Comparison of ENCODE assay signal across 8 mouse cellular contexts in the genomic region with DNA sequence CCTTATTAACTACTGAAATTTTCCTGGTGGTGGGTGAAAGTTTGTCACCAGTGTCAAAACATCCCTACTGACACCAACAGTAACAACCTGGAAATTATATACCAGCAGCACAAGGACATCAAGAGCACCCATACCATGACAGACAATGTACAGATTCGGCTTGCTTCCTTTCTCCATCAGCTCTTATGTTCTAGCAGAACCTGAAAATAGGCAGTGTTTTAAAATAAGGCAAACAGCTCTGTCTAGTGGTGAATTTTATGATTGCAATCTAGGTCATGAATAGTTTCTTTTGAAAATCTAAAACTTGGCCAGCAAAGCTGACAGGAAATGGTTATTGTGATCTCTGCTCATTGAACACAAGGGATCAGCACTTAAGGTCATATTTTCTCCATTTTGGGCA.
DNase-seq lines count a peak whose midpoint lies in the region; ATAC-seq and TF ChIP-seq lines count a peak whose summit lies in the region.
"Had no signal": no experiment of that assay in that cellular context is flagged by ENCODE, and none has a peak within 500 bp of the region (broad histone marks: within the 10 kb centered on the region; RNA-seq: fewer than 3 reads in every experiment).

No protein-coding gene starts in this region.

- no peak overlapping the region for H3K9ac ChIP-seq in kidney, postnatal 0 days (ENCODE audit: low read depth, low read length)
- H3K9ac ChIP-seq in kidney, embryonic 15.5 days, result no peak overlapping the region
- H3K9ac ChIP-seq in forebrain, postnatal 0 days, result no peak overlapping the region

- ATAC-seq in kidney, postnatal 0 days (replicated peaks; ENCODE audit: low FRiP score, low read depth), result no peak
- no peak for ATAC-seq in kidney, embryonic 15.5 days (replicated peaks; ENCODE audit: low FRiP score)
- peak; percentile 48; the same call in 1 of the 2 replicates for ATAC-seq in forebrain, postnatal 0 days
- ATAC-seq in monocyte, adult 5-6 weeks (replicated peaks; ENCODE audit: insufficient number of reproducible peaks, low FRiP score, low TSS enrichment, poor library complexity, severe bottlenecking), result no peak

- DNase-seq in kidney, postnatal 0 days (ENCODE audit: low spot score), result peak; percentile 82
- DNase-seq in 416B (ENCODE audit: low read depth) (peak; percentile 50), MEL-GATA-1-ER (ENCODE audit: extremely low read depth, low read depth) (peak; percentile 0)
- peak; percentile 73 for DNase-seq in forebrain, postnatal 0 days
- no peak for DNase-seq in spleen, postnatal 10 days (ENCODE audit: low spot score in 2 of 2)

- WGBS in kidney, postnatal 0 days, result 20% methylated on average over 1 of the region's 1 CpGs
- 42% methylated on average over 1 of the region's 1 CpGs for WGBS in kidney, embryonic 15.5 days
- 16% methylated on average over 1 of the region's 1 CpGs for WGBS in forebrain, postnatal 0 days

- H3K4me1 ChIP-seq in kidney, postnatal 0 days (replicated peaks; ENCODE audit: insufficient read depth, low read length), result no peaks in the 10 kb centered on the region
- no peaks in the 10 kb centered on the region for H3K4me1 ChIP-seq in kidney, embryonic 15.5 days
- H3K4me1 ChIP-seq in forebrain, postnatal 0 days (ENCODE audit: insufficient read depth), result no peaks in the 10 kb centered on the region

- H3K4me2 ChIP-seq in kidney, postnatal 0 days (ENCODE audit: low read length), result no peak overlapping the region
- H3K4me2 ChIP-seq in kidney, embryonic 15.5 days, result no peak overlapping the region
- no peak overlapping the region for H3K4me2 ChIP-seq in forebrain, postnatal 0 days (ENCODE audit: low read depth)

- peak; percentile 89 for TF ChIP-seq CTCF in kidney, postnatal 0 days (IDR thresholded peaks at IDR 0.05; ENCODE audit: low read depth)
- TF ChIP-seq CTCF in forebrain, postnatal 0 days (IDR thresholded peaks at IDR 0.05; ENCODE audit: low read depth), result peak; percentile 88

- no peak overlapping the region for H3K27ac ChIP-seq in kidney, postnatal 0 days
- H3K27ac ChIP-seq in kidney, embryonic 15.5 days, result no peak overlapping the region
- H3K27ac ChIP-seq in forebrain, postnatal 0 days (ENCODE audit: low read depth, low read length), result no peak overlapping the region
- H3K27ac ChIP-seq: macrophage had no signal

- no peaks in the 10 kb centered on the region; the same call in 1 of the 2 replicates for H3K27me3 ChIP-seq in kidney, postnatal 0 days (ENCODE audit: insufficient read depth, low read length)
- no peaks in the 10 kb centered on the region for H3K27me3 ChIP-seq in kidney, embryonic 15.5 days
- H3K27me3 ChIP-seq in forebrain, postnatal 0 days (ENCODE audit: insufficient read depth, low read length), result no peaks in the 10 kb centered on the region

- no peak overlapping the region for H3K4me3 ChIP-seq in kidney, postnatal 0 days (replicated peaks; ENCODE audit: low read depth, low read length)
- no peak overlapping the region for H3K4me3 ChIP-seq in kidney, embryonic 15.5 days (replicated peaks)
- H3K4me3 ChIP-seq in forebrain, postnatal 0 days (ENCODE audit: low read depth, low read length), result no peak overlapping the region

- no peaks in the 10 kb centered on the region for H3K36me3 ChIP-seq in kidney, postnatal 0 days (ENCODE audit: insufficient read depth, low read length)
- H3K36me3 ChIP-seq in kidney, embryonic 15.5 days, result no peaks in the 10 kb centered on the region
- H3K36me3 ChIP-seq in forebrain, postnatal 0 days (ENCODE audit: insufficient read depth), result no peaks in the 10 kb centered on the region

- H3K9me3 ChIP-seq in kidney, postnatal 0 days (replicated peaks; ENCODE audit: low read length), result no peaks in the 10 kb centered on the region
- no peaks in the 10 kb centered on the region for H3K9me3 ChIP-seq in kidney, embryonic 15.5 days (replicated peaks)
- H3K9me3 ChIP-seq in forebrain, postnatal 0 days (ENCODE audit: low read length), result no peaks in the 10 kb centered on the region

Comparison
In these comparisons a context has a peak if more than half of its experiments do, and no peak if none do; other contexts are left out.
1. DNase-seq: peak in kidney, postnatal 0 days (single experiment), 416B (single experiment), MEL-GATA-1-ER (single experiment) and forebrain, postnatal 0 days (single experiment); none in spleen, postnatal 10 days (0 of 2).